Mouse (Mus musculus) C2C12 (cell line): Measurements from ENCODE around the gene Ifit2.
"Not testable (repeated sequence)": the region's sequence is repeated elsewhere in the genome, so short reads cannot be mapped to it uniquely, and the experiment has no call there.

Source experiments
- CTCF ChIP-seq: IDR thresholded peaks from one replicate; pipeline ENCODE4 v1.5.1; 2011; ENCODE audit not compliant: control insufficient read depth, insufficient read depth, insufficient read length
- MYOD1 ChIP-seq: IDR thresholded peaks from one replicate; pipeline ENCODE4 v1.6.1; 2011; ENCODE audit warnings: low read depth; ENCODE audit not compliant: control insufficient read depth, insufficient read length

DNA sequence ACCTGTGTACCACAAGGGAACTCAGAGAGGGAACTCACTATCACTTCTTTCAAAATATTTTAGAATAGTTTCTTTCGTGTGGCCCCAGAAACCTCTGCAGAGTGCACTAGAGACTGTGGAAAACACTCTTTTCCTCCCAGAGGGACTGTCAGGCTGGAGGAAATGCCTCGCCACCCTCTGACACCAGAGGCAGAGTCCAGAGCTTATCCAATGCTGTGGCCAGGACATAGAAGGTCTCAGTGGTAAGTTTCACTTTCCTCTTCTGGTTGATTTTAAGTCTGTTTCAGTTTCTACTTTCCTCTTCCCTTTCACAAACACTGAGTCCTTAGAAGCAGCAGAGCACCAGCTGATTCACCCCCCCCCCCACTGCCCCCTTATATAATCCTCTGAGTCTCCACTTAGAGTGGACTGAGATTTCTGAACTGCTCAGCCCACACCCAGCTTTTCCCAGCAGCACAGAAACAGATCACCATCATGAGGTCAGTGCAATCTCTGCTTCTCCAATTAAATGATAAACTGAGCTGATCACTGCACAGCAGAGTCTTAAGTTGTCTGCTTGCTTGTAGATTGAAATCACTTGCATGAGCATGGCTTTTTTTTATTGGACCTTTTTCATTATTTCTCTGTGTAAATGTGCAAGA, 32.8 kb downstream of the Ifit2 start, which contains the start of gene Ifit3:
- not testable (repeated sequence) for TF ChIP-seq MYOD1, CTCF
